Mouse (Mus musculus): ENCODE measurements around the gene Map4.

The Map4 gene

GRCm38 (mm10) chr9:110130896-110131524 lies 199.8 kb downstream of the Map4 start:
- DNase-seq (ENCODE audit: low read depth, low spot score) = no peak

- peak; percentile 96 for DNase-seq (ENCODE audit: low read depth, low spot score)
Measured at GRCm38 (mm10) chr9:110131525-110132197, 200.4 kb downstream of the Map4 start.

GRCm38 (mm10) chr9:110132201-110132605 lies 200.9 kb downstream of the Map4 start:
- no peak for DNase-seq (ENCODE audit: low read depth, low spot score)

GRCm38 (mm10) chr9:110132921-110133320 lies 201.7 kb downstream of the Map4 start:
- DNase-seq (ENCODE audit: low read depth, low spot score) = no peak
